Mouse (Mus musculus) stomach, postnatal 0 days (tissue): ENCODE results near the gene Kif2a.

Experiments
- CTCF ChIP-seq: IDR thresholded peaks from 2 replicates; pipeline ENCODE4 v1.5.1; 2016; ENCODE audit warnings: antibody characterized with exemption, low read depth, mild to moderate bottlenecking, moderate library complexity
- EP300 ChIP-seq: optimal IDR thresholded peaks from 2 replicates; pipeline ENCODE3; 2016; ENCODE audit warnings: antibody characterized with exemption

DNA sequence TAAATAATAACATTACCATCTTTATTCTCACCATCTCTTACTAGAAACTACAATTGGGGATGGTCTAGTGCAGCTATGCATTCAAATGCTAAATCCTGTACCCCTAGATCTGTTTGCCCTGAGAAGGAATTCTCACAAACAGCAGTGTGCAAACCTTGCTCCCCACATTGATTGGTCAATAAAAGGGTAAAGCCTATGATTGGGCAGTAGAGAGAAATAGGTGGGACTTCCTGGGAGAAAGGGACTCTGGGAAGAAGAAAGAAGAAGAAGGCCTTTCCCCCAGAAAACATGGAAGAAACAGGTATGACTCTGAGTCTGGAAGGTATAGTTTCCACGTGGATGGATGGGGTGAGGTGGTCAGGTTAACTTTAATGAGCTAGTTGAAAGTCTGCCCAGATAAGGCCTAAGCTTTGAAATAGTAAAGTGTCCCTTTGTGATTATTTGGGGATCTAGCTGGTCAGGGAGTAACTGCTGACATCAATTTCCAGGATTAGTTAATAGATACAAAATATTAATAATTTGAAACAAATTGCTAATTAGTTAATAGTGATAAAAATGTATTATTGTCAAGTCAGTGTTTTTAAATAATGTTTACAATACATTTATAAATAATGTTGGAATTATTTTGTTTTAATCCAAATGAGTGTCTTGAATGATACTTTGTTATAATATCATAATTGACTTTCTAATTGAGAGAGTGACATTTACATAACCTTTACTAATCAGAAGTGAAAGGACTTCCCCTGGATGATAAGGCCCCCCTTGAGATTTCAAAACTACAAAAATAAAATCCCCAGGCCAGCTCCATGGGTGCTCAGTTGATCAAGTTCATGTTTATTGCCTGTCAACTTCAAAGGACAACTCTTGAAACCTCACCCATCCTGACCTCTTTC lies 12.3 kb upstream of the Kif2a start:
- TF ChIP-seq CTCF: no peak
- no peak for TF ChIP-seq EP300
